Mouse (Mus musculus): ENCODE data around the gene Siva1. TPM values are rescaled to one million over a fixed set of nuclear protein-coding genes. Genes with fewer than 3 reads are reported as not detected.

Siva1 gene
- total and polyA plus RNA-seq, 3 experiments, result 78.1 to 137 (median 135) TPM

DNA sequence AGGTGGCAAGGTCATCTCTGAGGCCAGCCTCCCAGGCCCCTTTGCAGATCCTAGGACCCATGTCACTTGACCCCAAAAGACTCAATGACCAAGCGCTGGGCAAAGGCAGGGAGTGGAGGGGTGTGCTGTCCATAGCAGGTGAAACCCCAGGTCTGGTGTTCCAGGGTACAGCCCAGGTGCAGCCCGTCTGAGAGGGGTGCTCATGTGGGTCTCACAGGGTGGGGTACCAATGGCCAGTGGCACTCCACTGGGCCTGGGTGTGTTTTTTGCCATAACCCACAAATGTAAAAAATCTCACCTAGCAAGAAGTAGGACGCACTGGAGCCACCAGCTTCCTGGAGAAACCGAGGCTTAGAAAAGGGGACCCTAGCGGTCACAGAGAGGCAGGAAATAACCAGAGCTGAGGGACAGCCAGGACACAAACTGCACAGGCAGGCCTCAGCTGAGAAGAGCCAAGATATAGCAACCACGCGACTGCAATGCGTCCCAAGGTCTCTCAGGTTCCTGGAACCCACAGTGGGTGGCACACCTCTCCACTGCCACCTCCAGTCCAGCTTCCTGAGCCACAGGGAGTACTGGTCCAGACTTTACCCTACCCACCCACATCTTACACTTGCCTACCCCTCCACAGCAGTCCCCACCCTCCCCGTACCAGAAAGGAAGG is 21.5 kb downstream of the Siva1 start:
- Histone ChIP-seq H3K79me2 (replicated peaks; ENCODE audit: control insufficient read depth, extremely low read depth, insufficient read depth, poor library complexity, severe bottlenecking) (peaks cover 2% of the 10 kb centered on the region; the same call in 1 of the 2 replicates), H3K27me3 (replicated peaks) (no peaks in the 10 kb centered on the region), H3K4me2 (ENCODE audit: insufficient read depth, low read depth, poor library complexity, severe bottlenecking) (no peak overlapping the region), H3K9me3 (replicated peaks; ENCODE audit: low read length) (no peaks in the 10 kb centered on the region), H3K9ac (ENCODE audit: insufficient read depth, low read depth) (no peak overlapping the region), H3K36me3 (replicated peaks in 1 of 2; ENCODE audit: control insufficient read depth in 1 of 2, insufficient read depth in 1 of 2, low read length in 1 of 2) (peaks cover 82 to 99% of the 10 kb centered on the region in 2 experiments), H3K27ac (ENCODE audit: insufficient read depth, low read depth) (no peak overlapping the region), H3K4me3 (replicated peaks in 1 of 3; ENCODE audit: low read depth in 2 of 3, low read length in 2 of 3, poor library complexity in 1 of 3) (no peak overlapping the region), H3K4me1 (ENCODE audit: control insufficient read depth in 1 of 2, insufficient read depth in 2 of 2) (peaks cover 1 to 47% of the 10 kb centered on the region in 2 experiments; a peak in 3 of 4 replicates)
- TF ChIP-seq NRF1 (IDR thresholded peaks at IDR 0.05; ENCODE audit: low read depth, low read length), result no peak
- TF ChIP-seq ZNF384 (IDR thresholded peaks at IDR 0.05; ENCODE audit: low read depth, low read length), result no peak
- TF ChIP-seq IRF4 (IDR thresholded peaks at IDR 0.05; ENCODE audit: low read depth, low read length), result no peak
- no peak for TF ChIP-seq ETS1 (conservative IDR thresholded peaks at IDR 0.05; ENCODE audit: low read depth, low read length)
- no peak for TF ChIP-seq JUND (conservative IDR thresholded peaks at IDR 0.05; ENCODE audit: low read depth, low read length)
- TF ChIP-seq SIN3A (IDR thresholded peaks at IDR 0.05; ENCODE audit: low read length), result no peak
- no peak for TF ChIP-seq PAX5 (IDR thresholded peaks at IDR 0.05; ENCODE audit: low read length)
- TF ChIP-seq RCOR1 (conservative IDR thresholded peaks at IDR 0.05; ENCODE audit: low read depth, low read length), result no peak
- TF ChIP-seq SMC3 (IDR thresholded peaks at IDR 0.05; ENCODE audit: low read depth, low read length), result no peak
- TF ChIP-seq ZC3H11A (IDR thresholded peaks at IDR 0.05; ENCODE audit: low read depth, low read length), result no peak
- TF ChIP-seq E2F4 (IDR thresholded peaks at IDR 0.05; ENCODE audit: insufficient replicate concordance, low read depth, low read length), result no peak
- no peak for TF ChIP-seq KAT2A (IDR thresholded peaks at IDR 0.05; ENCODE audit: insufficient replicate concordance, low read length)
- in situ Hi-C loops (cut with MboI; ENCODE audit: low pct_ligation_motif_present, low pct_unique_long_range_greater_than_20kb, low sequenced_read_pairs) (no loop called here), dilution Hi-C loops (cut with MboI; ENCODE audit: extremely low pct_ligation_motif_present, extremely low pct_unique_long_range_greater_than_20kb, low sequenced_read_pairs) (no loop called here)
- no peak for DNase-seq (ENCODE audit: extremely low read depth)

DNA sequence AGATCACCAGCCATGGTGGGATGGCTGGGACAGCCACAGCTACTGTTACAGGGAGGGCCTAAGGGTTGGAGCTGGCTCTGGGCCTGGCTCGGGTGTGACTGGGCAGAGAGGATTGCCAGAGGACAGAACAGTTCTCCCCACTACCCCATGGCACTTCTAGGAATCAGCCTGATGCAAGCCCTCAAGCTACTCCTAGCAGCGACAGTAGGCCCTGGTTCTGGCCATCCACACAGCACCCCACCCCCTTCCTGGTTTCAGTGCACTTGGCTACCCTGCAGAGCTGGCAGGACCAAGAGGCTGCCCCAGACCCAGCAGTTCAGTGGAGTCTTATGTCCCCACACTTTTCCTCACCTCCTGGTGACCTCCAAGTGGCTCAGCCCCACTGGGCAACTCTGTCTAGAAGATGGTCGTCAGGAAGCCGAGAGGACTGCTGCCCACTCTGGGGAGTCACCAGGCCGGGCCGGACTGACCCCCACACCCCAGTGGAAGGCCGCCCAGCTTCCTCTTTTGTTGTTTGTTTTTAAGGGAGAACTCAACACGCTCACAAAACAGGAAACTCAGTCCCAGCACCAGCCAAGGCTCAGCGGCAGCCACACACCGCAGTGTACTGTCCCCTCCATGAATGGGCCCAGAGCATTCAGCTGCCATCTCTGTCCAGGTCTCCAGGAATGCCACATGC is 23.3 kb downstream of the Siva1 start:
- Histone ChIP-seq H3K27me3 (replicated peaks) (no peaks in the 10 kb centered on the region), H3K4me1 (ENCODE audit: control insufficient read depth in 1 of 2, insufficient read depth in 2 of 2) (peaks cover 17 to 64% of the 10 kb centered on the region in 2 experiments), H3K9ac (ENCODE audit: insufficient read depth, low read depth) (no peak overlapping the region), H3K36me3 (replicated peaks in 1 of 2; ENCODE audit: control insufficient read depth in 1 of 2, insufficient read depth in 1 of 2, low read length in 1 of 2) (peaks cover 72 to 95% of the 10 kb centered on the region in 2 experiments), H3K9me3 (replicated peaks; ENCODE audit: low read length) (no peaks in the 10 kb centered on the region), H3K79me2 (replicated peaks; ENCODE audit: control insufficient read depth, extremely low read depth, insufficient read depth, poor library complexity, severe bottlenecking) (peaks cover 19% of the 10 kb centered on the region), H3K27ac (ENCODE audit: insufficient read depth, low read depth) (no peak overlapping the region), H3K4me3 (replicated peaks in 1 of 3; ENCODE audit: low read depth in 2 of 3, low read length in 2 of 3, poor library complexity in 1 of 3) (no peak overlapping the region), H3K4me2 (ENCODE audit: insufficient read depth, low read depth, poor library complexity, severe bottlenecking) (no peak overlapping the region)
- TF ChIP-seq ZKSCAN1 (IDR thresholded peaks at IDR 0.05; ENCODE audit: borderline replicate concordance, low read depth, low read length) (no peak), TBP (conservative IDR thresholded peaks at IDR 0.05; ENCODE audit: low read depth, low read length) (no peak)
- DNase-seq (ENCODE audit: extremely low read depth), result no peak
- dilution Hi-C loops (cut with MboI; ENCODE audit: extremely low pct_ligation_motif_present, extremely low pct_unique_long_range_greater_than_20kb, low sequenced_read_pairs), result no loop called here
- in situ Hi-C loops (cut with MboI; ENCODE audit: low pct_ligation_motif_present, low pct_unique_long_range_greater_than_20kb, low sequenced_read_pairs), result no loop called here
